ENCODE assay signal across 7 mouse cellular contexts in genomic region chr6:116338520-116338919, GRCm38 (mm10). TPM values are rescaled to one million over a fixed set of nuclear protein-coding genes. Genes with fewer than 3 reads are reported as not detected.
DNase-seq lines count a peak whose midpoint lies in the region; ATAC-seq and TF ChIP-seq lines count a peak whose summit lies in the region.

No protein-coding gene starts in this region.

- H3K27me3 ChIP-seq in lung, embryonic 16.5 days (ENCODE audit: control insufficient read depth, insufficient read depth, low read depth, low read length), result no peaks in the 10 kb centered on the region
- H3K27me3 ChIP-seq in forebrain, embryonic 10.5 days (ENCODE audit: poor library complexity, severe bottlenecking), result peaks cover 15% of the 10 kb centered on the region
- H3K27me3 ChIP-seq in limb, embryonic 12.5 days, result no peaks in the 10 kb centered on the region
- H3K27me3 ChIP-seq in small intestine, adult 2 months (ENCODE audit: control insufficient read depth, insufficient read depth, low read length), result no peaks in the 10 kb centered on the region

- no peaks in the 10 kb centered on the region for H3K36me3 ChIP-seq in lung, embryonic 16.5 days (ENCODE audit: control insufficient read depth, insufficient read depth, low read length)
- 0 out of 2 replicates have a peak, but pooled peaks cover 4% of the 10 kb centered on the region for H3K36me3 ChIP-seq in forebrain, embryonic 10.5 days (replicated peaks)
- H3K36me3 ChIP-seq in limb, embryonic 12.5 days, result no peaks in the 10 kb centered on the region
- peaks cover 1% of the 10 kb centered on the region; the same call in 1 of the 2 replicates for H3K36me3 ChIP-seq in small intestine, adult 2 months (ENCODE audit: control insufficient read depth, insufficient read depth, low read length)

- no peaks in the 10 kb centered on the region for H3K9me3 ChIP-seq in lung, embryonic 16.5 days (ENCODE audit: control insufficient read depth, low read length)
- H3K9me3 ChIP-seq in forebrain, embryonic 10.5 days, result no peaks in the 10 kb centered on the region
- H3K9me3 ChIP-seq in limb, embryonic 12.5 days, result no peaks in the 10 kb centered on the region

- H3K4me3 ChIP-seq in lung, embryonic 16.5 days (ENCODE audit: low read length), result peak overlapping the region; percentile 92
- H3K4me3 ChIP-seq in forebrain, embryonic 10.5 days, result peak overlapping the region; percentile 95
- peak overlapping the region; percentile 97 for H3K4me3 ChIP-seq in limb, embryonic 12.5 days (replicated peaks)
- H3K4me3 ChIP-seq in small intestine, adult 2 months (ENCODE audit: low read depth, low read length), result peak overlapping the region; percentile 71

- DNase-seq in lung, postnatal 10 days, result no peak
- DNase-seq in forebrain, embryonic 10.5 days (ENCODE audit: extremely low spot score, low spot score), result no peak
- no peak for DNase-seq in T-cell, adult 2 months (ENCODE audit: low spot score)
- DNase-seq in left cerebral cortex, postnatal 25 days (ENCODE audit: low spot score in 2 of 2), result no peak

- H3K9ac ChIP-seq in lung, embryonic 16.5 days (ENCODE audit: low read length), result peak overlapping the region; percentile 86
- H3K9ac ChIP-seq in limb, embryonic 12.5 days (replicated peaks), result peak overlapping the region; percentile 84

- ATAC-seq in lung, embryonic 16.5 days (ENCODE audit: low read depth), result no peak
- ATAC-seq in limb, embryonic 12.5 days (ENCODE audit: insufficient number of reproducible peaks, insufficient read depth, low FRiP score, low TSS enrichment, low read depth), result no peak

- intact Hi-C loops in left cerebral cortex, postnatal 25 days (cut with DNase I), result loop anchor here (5.0 kb wide), 1 partner anchor 84 kb away; no protein-coding TSS in a partner anchor

- peak overlapping the region; percentile 69 for H3K4me2 ChIP-seq in lung, embryonic 16.5 days (ENCODE audit: low read depth, low read length)
- peak overlapping the region; percentile 63 for H3K4me2 ChIP-seq in limb, embryonic 12.5 days

- no peak for TF ChIP-seq POLR2A in small intestine, adult 2 months (IDR thresholded peaks at IDR 0.05; ENCODE audit: low read depth, low read length)

- H3K4me1 ChIP-seq in lung, embryonic 16.5 days (replicated peaks; ENCODE audit: control insufficient read depth, insufficient read depth, low read length), result peaks cover 3% of the 10 kb centered on the region; the same call in 1 of the 2 replicates
- peaks cover 13% of the 10 kb centered on the region for H3K4me1 ChIP-seq in forebrain, embryonic 10.5 days
- H3K4me1 ChIP-seq in limb, embryonic 12.5 days (replicated peaks), result no peaks in the 10 kb centered on the region
- no peaks in the 10 kb centered on the region; the same call in 1 of the 2 replicates for H3K4me1 ChIP-seq in small intestine, adult 2 months (ENCODE audit: control insufficient read depth, insufficient read depth, insufficient read length, low read length)

- peak overlapping the region; percentile 55; the same call in 1 of the 2 replicates for H3K27ac ChIP-seq in lung, embryonic 16.5 days (ENCODE audit: low read length)
- H3K27ac ChIP-seq in forebrain, embryonic 10.5 days, result peak overlapping the region; percentile 92
- no peak overlapping the region; the same call in 1 of the 2 replicates for H3K27ac ChIP-seq in limb, embryonic 12.5 days
- peak overlapping the region; percentile 45 for H3K27ac ChIP-seq in small intestine, adult 2 months (ENCODE audit: insufficient read depth, low read depth, low read length)

- no peak for TF ChIP-seq CTCF in small intestine, adult 2 months (IDR thresholded peaks at IDR 0.05; ENCODE audit: extremely low read depth, insufficient read length, insufficient replicate concordance, low read depth, low read length)

- WGBS in lung, embryonic 16.5 days, result 7% methylated on average over 8 of the region's 8 CpGs
- WGBS in forebrain, embryonic 10.5 days, result 11% methylated on average over 8 of the region's 8 CpGs
- WGBS in limb, embryonic 12.5 days, result 12% methylated on average over 8 of the region's 8 CpGs
- 6% methylated on average over 8 of the region's 8 CpGs for WGBS in small intestine, adult 2 months

RNA-seq across cellular contexts. Expression of gene March8, which starts 0.7 kb away (rescaled TPM):
- 27.8 and 29.3 TPM in 2 replicates for polyA plus RNA-seq in lung, embryonic 16.5 days (2015; fragmentation: Nextera tagmentation; extraction: Ambion mirVana)
- 25.3 TPM in 2 replicates for polyA plus RNA-seq in forebrain, embryonic 10.5 days (2016; fragmentation: Nextera tagmentation; extraction: Ambion mirVana)
- 24.0 and 24.3 TPM in 2 replicates for polyA plus RNA-seq in limb, embryonic 12.5 days (2016; fragmentation: Nextera tagmentation; extraction: Ambion mirVana)
- polyA plus RNA-seq in small intestine, adult 2 months (2012; rRNA removed), result 39.1 and 65.1 TPM in 2 replicates
- 10 to 100 TPM; 45.7 to 48.9 TPM for total RNA-seq in left cerebral cortex, postnatal 25 days (2021)
